Comparison of ENCODE assay signal across 25 mouse cellular contexts in the genomic region with DNA sequence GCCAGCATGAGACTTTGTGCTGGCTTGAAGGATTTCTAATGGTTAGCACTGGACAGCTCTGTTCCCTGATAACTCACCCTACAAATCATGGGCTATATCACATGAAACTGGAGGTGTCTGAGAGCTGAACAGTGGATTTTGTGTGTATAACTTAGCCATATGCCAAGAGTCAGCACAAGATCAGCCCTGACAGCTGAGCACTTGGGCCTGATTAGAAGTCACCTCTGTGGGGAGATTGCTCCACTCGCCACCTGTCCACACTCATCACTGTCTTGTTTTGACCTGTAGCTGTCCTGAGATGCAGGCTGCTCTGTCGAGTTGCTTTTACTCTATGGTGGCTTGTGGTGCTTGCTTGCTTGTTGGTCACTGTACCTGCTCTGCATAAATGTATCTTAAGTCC.
DNase-seq lines count a peak whose midpoint lies in the region; ATAC-seq and TF ChIP-seq lines count a peak whose summit lies in the region.
"Had no signal": no experiment of that assay in that cellular context is flagged by ENCODE, and none has a peak within 500 bp of the region (broad histone marks: within the 10 kb centered on the region; RNA-seq: fewer than 3 reads in every experiment).

No protein-coding gene starts in this region.

- intact Hi-C loops in gastrocnemius, postnatal 14 days (cut with DNase I; ENCODE audit: low total_unique reads), result no loop called here

- H3K36me3 ChIP-seq in forebrain, postnatal 0 days (ENCODE audit: insufficient read depth), result peaks cover 52% of the 10 kb centered on the region
- peaks cover 12% of the 10 kb centered on the region; the same call in 1 of the 2 replicates for H3K36me3 ChIP-seq in forebrain, embryonic 11.5 days (ENCODE audit: control insufficient read depth, insufficient read depth, low read length)
- peaks cover 62% of the 10 kb centered on the region for H3K36me3 ChIP-seq in hindbrain, embryonic 15.5 days
- H3K36me3 ChIP-seq in hindbrain, embryonic 14.5 days (replicated peaks; ENCODE audit: control insufficient read depth, insufficient read depth), result peaks cover 79% of the 10 kb centered on the region

- H3K27me3 ChIP-seq in forebrain, postnatal 0 days (ENCODE audit: insufficient read depth, low read length), result no peaks in the 10 kb centered on the region
- H3K27me3 ChIP-seq in forebrain, embryonic 11.5 days (ENCODE audit: control insufficient read depth, insufficient read depth, low read length), result no peaks in the 10 kb centered on the region
- no peaks in the 10 kb centered on the region for H3K27me3 ChIP-seq in hindbrain, embryonic 15.5 days
- no peaks in the 10 kb centered on the region for H3K27me3 ChIP-seq in hindbrain, embryonic 14.5 days (ENCODE audit: control insufficient read depth, insufficient read depth, low read length)
- H3K27me3 ChIP-seq: embryonic facial prominence, embryonic 12.5 days; hindbrain, embryonic 12.5 days; megakaryocyte, embryonic 14.5 days; midbrain, embryonic 15.5 days; neural tube, embryonic 12.5 days had no signal

- ATAC-seq in forebrain, postnatal 0 days, result peak; percentile 23; the same call in 1 of the 2 replicates
- no peak for ATAC-seq in forebrain, embryonic 11.5 days (replicated peaks; ENCODE audit: low FRiP score)
- ATAC-seq in hindbrain, embryonic 15.5 days (ENCODE audit: low FRiP score, low read depth), result 0 out of 2 replicates have a peak, but pooled peaks have one; percentile 42
- no peak for ATAC-seq in hindbrain, embryonic 14.5 days (ENCODE audit: low FRiP score)
- ATAC-seq in megakaryocyte-erythroid progenitor cell, adult 5-6 weeks (replicated peaks; ENCODE audit: low FRiP score, low TSS enrichment, poor library complexity, severe bottlenecking), result no peak
- ATAC-seq: CD4-positive, CD25-positive, alpha-beta regulatory T cell, adult 4 months; intestine, postnatal 0 days; midbrain, embryonic 15.5 days had no signal

- no peaks in the 10 kb centered on the region for H3K4me1 ChIP-seq in forebrain, postnatal 0 days (ENCODE audit: insufficient read depth)
- H3K4me1 ChIP-seq in forebrain, embryonic 11.5 days (replicated peaks; ENCODE audit: control insufficient read depth, insufficient read depth, low read length), result no peaks in the 10 kb centered on the region
- H3K4me1 ChIP-seq in hindbrain, embryonic 15.5 days (replicated peaks), result no peaks in the 10 kb centered on the region
- no peaks in the 10 kb centered on the region for H3K4me1 ChIP-seq in hindbrain, embryonic 14.5 days (replicated peaks; ENCODE audit: control insufficient read depth, insufficient read depth, low read length)
- H3K4me1 ChIP-seq: embryonic facial prominence, embryonic 12.5 days; forebrain, embryonic 10.5 days; hindbrain, embryonic 12.5 days; midbrain, embryonic 15.5 days; neural tube, embryonic 12.5 days had no signal

- H3K9me3 ChIP-seq in forebrain, postnatal 0 days (ENCODE audit: low read length), result no peaks in the 10 kb centered on the region
- no peaks in the 10 kb centered on the region for H3K9me3 ChIP-seq in forebrain, embryonic 11.5 days (ENCODE audit: control insufficient read depth, low read length)
- no peaks in the 10 kb centered on the region for H3K9me3 ChIP-seq in hindbrain, embryonic 15.5 days
- H3K9me3 ChIP-seq in hindbrain, embryonic 14.5 days (ENCODE audit: control insufficient read depth, low read length), result no peaks in the 10 kb centered on the region
- H3K9me3 ChIP-seq: embryonic facial prominence, embryonic 12.5 days; forebrain, embryonic 10.5 days; hindbrain, embryonic 12.5 days; megakaryocyte, embryonic 14.5 days; midbrain, embryonic 15.5 days; neural tube, embryonic 12.5 days had no signal

- no peak overlapping the region for H3K27ac ChIP-seq in forebrain, postnatal 0 days (ENCODE audit: low read depth, low read length)
- H3K27ac ChIP-seq in forebrain, embryonic 11.5 days (ENCODE audit: low read depth, low read length), result no peak overlapping the region
- H3K27ac ChIP-seq in hindbrain, embryonic 15.5 days (replicated peaks), result no peak overlapping the region
- no peak overlapping the region for H3K27ac ChIP-seq in hindbrain, embryonic 14.5 days
- H3K27ac ChIP-seq: embryonic facial prominence, embryonic 12.5 days; forebrain, embryonic 10.5 days; hindbrain, embryonic 12.5 days; midbrain, embryonic 15.5 days; neural tube, embryonic 12.5 days had no signal

- no peak overlapping the region for H3K4me2 ChIP-seq in forebrain, postnatal 0 days (ENCODE audit: low read depth)
- no peak overlapping the region for H3K4me2 ChIP-seq in forebrain, embryonic 11.5 days (ENCODE audit: low read depth, low read length, severe bottlenecking)
- H3K4me2 ChIP-seq in hindbrain, embryonic 15.5 days, result no peak overlapping the region
- no peak overlapping the region for H3K4me2 ChIP-seq in hindbrain, embryonic 14.5 days (replicated peaks)
- H3K4me2 ChIP-seq: embryonic facial prominence, embryonic 12.5 days; hindbrain, embryonic 12.5 days; liver, embryonic 11.5 days; midbrain, embryonic 15.5 days; neural tube, embryonic 12.5 days had no signal

- H3K4me3 ChIP-seq in forebrain, postnatal 0 days (ENCODE audit: low read depth, low read length), result no peak overlapping the region
- no peak overlapping the region for H3K4me3 ChIP-seq in forebrain, embryonic 11.5 days (ENCODE audit: low read depth, low read length)
- no peak overlapping the region for H3K4me3 ChIP-seq in hindbrain, embryonic 15.5 days
- H3K4me3 ChIP-seq in hindbrain, embryonic 14.5 days (replicated peaks; ENCODE audit: low read length), result no peak overlapping the region
- H3K4me3 ChIP-seq: embryonic facial prominence, embryonic 12.5 days; forebrain, embryonic 10.5 days; hindbrain, embryonic 12.5 days; megakaryocyte, embryonic 14.5 days; midbrain, embryonic 15.5 days; neural tube, embryonic 12.5 days had no signal

- DNase-seq in forebrain, postnatal 0 days, result no peak
- DNase-seq in forebrain, embryonic 11.5 days (ENCODE audit: low spot score), result no peak
- DNase-seq in hindbrain, embryonic 14.5 days (ENCODE audit: low spot score), result no peak
- peak; percentile 37 for DNase-seq in gastrocnemius, postnatal 14 days
- peak; percentile 79 for DNase-seq in skeletal muscle tissue, adult 2 months (ENCODE audit: low read depth, low spot score)
- DNase-seq: adrenal gland, postnatal 14 days; cerebellum, adult 11 months; cerebellum, adult 9-10 months; cerebellum, postnatal 36 days; heart, postnatal 36 days; kidney, postnatal 14 days; layer of hippocampus, adult 9-11 months; lung, postnatal 36 days; thymus, postnatal 4 days had no signal

- no peak overlapping the region for H3K9ac ChIP-seq in forebrain, postnatal 0 days
- no peak overlapping the region for H3K9ac ChIP-seq in forebrain, embryonic 11.5 days (ENCODE audit: low read length)
- H3K9ac ChIP-seq in hindbrain, embryonic 15.5 days, result no peak overlapping the region
- H3K9ac ChIP-seq in hindbrain, embryonic 14.5 days, result no peak overlapping the region
- H3K9ac ChIP-seq: embryonic facial prominence, embryonic 12.5 days; hindbrain, embryonic 12.5 days; midbrain, embryonic 15.5 days; neural tube, embryonic 12.5 days had no signal

- no peak for TF ChIP-seq CTCF in forebrain, postnatal 0 days (IDR thresholded peaks at IDR 0.05; ENCODE audit: low read depth)

- WGBS in forebrain, postnatal 0 days, result 66% methylated on average over 2 of the region's 2 CpGs
- WGBS in forebrain, embryonic 11.5 days, result 85% methylated on average over 2 of the region's 2 CpGs
- WGBS in hindbrain, embryonic 15.5 days, result 87% methylated on average over 2 of the region's 2 CpGs
- WGBS in hindbrain, embryonic 14.5 days, result 88% methylated on average over 2 of the region's 2 CpGs

Comparison
In these comparisons a context has a peak if more than half of its experiments do, and no peak if none do; other contexts are left out.
1. ATAC-seq: peak in forebrain, postnatal 0 days (single experiment) and hindbrain, embryonic 15.5 days (single experiment); none in forebrain, embryonic 11.5 days (single experiment), hindbrain, embryonic 14.5 days (single experiment) and megakaryocyte-erythroid progenitor cell, adult 5-6 weeks (single experiment).
2. DNase-seq: peak in gastrocnemius, postnatal 14 days (single experiment) and skeletal muscle tissue, adult 2 months (single experiment); none in forebrain, postnatal 0 days (single experiment), forebrain, embryonic 11.5 days (single experiment) and hindbrain, embryonic 14.5 days (single experiment).